ENCODE assay signal across 8 mouse cellular contexts in genomic region chr1:106542731-106543130, GRCm38 (mm10).
DNase-seq lines count a peak whose midpoint lies in the region; ATAC-seq and TF ChIP-seq lines count a peak whose summit lies in the region.
"Had no signal": no experiment of that assay in that cellular context is flagged by ENCODE, and none has a peak within 500 bp of the region (broad histone marks: within the 10 kb centered on the region; RNA-seq: fewer than 3 reads in every experiment).

No protein-coding gene starts in this region.

- POLR2A ChIA-PET in Patski (lab: Charles Lee) = interaction anchor here (0.5 kb wide), 1 partner anchor 26 kb away, joined by 3 read pairs; no protein-coding TSS in a partner anchor

- H3K9ac ChIP-seq in kidney, embryonic 14.5 days (ENCODE audit: low read depth, low read length) = no peak overlapping the region
- H3K9ac ChIP-seq: embryonic facial prominence, embryonic 12.5 days had no signal

- peak; percentile 55 for DNase-seq in kidney, adult 18-20 months
- DNase-seq in Patski (ENCODE audit: low read depth, low spot score) = no peak
- DNase-seq in cerebellum, adult 9-10 months = peak; percentile 31
- peak; percentile 77 for DNase-seq in kidney, postnatal 10 days
- peak; percentile 24 for DNase-seq in mesoderm, embryonic 11.5 days (ENCODE audit: low read depth, low spot score)
- no peak for DNase-seq in spleen, postnatal 4 days (ENCODE audit: low spot score in 2 of 2)

- ATAC-seq in kidney, embryonic 14.5 days (ENCODE audit: low FRiP score, low TSS enrichment) = no peak
- no peak for ATAC-seq in Patski

- no peak overlapping the region for H3K4me3 ChIP-seq in kidney, embryonic 14.5 days (ENCODE audit: low read length)
- H3K4me3 ChIP-seq: embryonic facial prominence, embryonic 12.5 days had no signal

- no peaks in the 10 kb centered on the region for H3K27me3 ChIP-seq in kidney, embryonic 14.5 days (ENCODE audit: control insufficient read depth, insufficient read depth, low read length)
- no peaks in the 10 kb centered on the region for H3K27me3 ChIP-seq in Patski
- H3K27me3 ChIP-seq: embryonic facial prominence, embryonic 12.5 days had no signal

- in situ Hi-C loops in Patski (cut with MboI; ENCODE audit: low pct_unique_long_range_greater_than_20kb) = loop anchor here (5.0 kb wide), 1 partner anchor 170 kb away; the partner anchor contains the start of gene Bcl2

- H3K27ac ChIP-seq in kidney, embryonic 14.5 days (ENCODE audit: low read depth, low read length) = no peak overlapping the region
- H3K27ac ChIP-seq: embryonic facial prominence, embryonic 12.5 days had no signal

- 45% methylated on average over 5 of the region's 5 CpGs for WGBS in kidney, embryonic 14.5 days

- CTCF ChIA-PET in Patski (lab: Charles Lee) = interaction anchor here (1.0 to 7.0 kb wide), 6 partner anchors 86 to 177 kb away, joined by 3 to 95 read pairs (median 7); partner anchors contain the start of gene Bcl2

- H3K9me3 ChIP-seq in kidney, embryonic 14.5 days (ENCODE audit: control insufficient read depth, low read length) = no peaks in the 10 kb centered on the region
- H3K9me3 ChIP-seq: embryonic facial prominence, embryonic 12.5 days had no signal

- TF ChIP-seq CTCF in Patski (IDR thresholded peaks at IDR 0.05) = peak; percentile 72

- H3K4me2 ChIP-seq in kidney, embryonic 14.5 days (replicated peaks; ENCODE audit: low read depth, low read length) = no peak overlapping the region
- H3K4me2 ChIP-seq: embryonic facial prominence, embryonic 12.5 days had no signal

- no peaks in the 10 kb centered on the region; the same call in 1 of the 2 replicates for H3K36me3 ChIP-seq in kidney, embryonic 14.5 days (ENCODE audit: control insufficient read depth, insufficient read depth, low read length)
- H3K36me3 ChIP-seq: embryonic facial prominence, embryonic 12.5 days had no signal

- peaks cover 7% of the 10 kb centered on the region; the same call in 1 of the 2 replicates for H3K4me1 ChIP-seq in kidney, embryonic 14.5 days (ENCODE audit: control insufficient read depth, insufficient read depth, low read length)
- H3K4me1 ChIP-seq: embryonic facial prominence, embryonic 12.5 days had no signal

Comparison
In these comparisons a context has a peak if more than half of its experiments do, and no peak if none do; other contexts are left out.
1. DNase-seq: peak in kidney, adult 18-20 months (single experiment), cerebellum, adult 9-10 months (single experiment), kidney, postnatal 10 days (single experiment) and mesoderm, embryonic 11.5 days (single experiment); none in Patski (single experiment) and spleen, postnatal 4 days (0 of 2).